Mouse (Mus musculus): ENCODE data around the gene Rdh9. TPM values are rescaled to one million over a fixed set of nuclear protein-coding genes. Genes with fewer than 3 reads are reported as not detected.

Gene Rdh9
- total RNA-seq, 1 experiment: 0.27 TPM

DNA sequence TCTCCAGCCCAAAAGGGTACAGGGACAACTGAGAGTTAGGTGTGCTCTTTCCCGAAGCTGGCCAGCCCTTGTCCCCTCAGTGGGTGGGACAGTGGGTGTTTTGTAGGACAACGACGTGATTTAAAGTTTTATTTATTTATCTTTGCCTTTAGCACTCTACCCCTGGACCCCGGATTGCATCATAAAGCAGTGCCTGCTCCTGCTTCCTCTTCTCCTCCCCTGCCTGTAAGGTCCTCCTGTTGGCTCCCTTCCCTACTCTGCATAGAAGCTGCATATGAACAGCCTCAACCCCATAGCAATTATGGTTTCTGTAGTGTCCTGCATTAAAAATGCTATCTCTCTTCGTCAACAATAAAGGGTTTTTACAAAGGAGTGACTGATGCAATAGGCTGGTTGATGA is 44.8 kb upstream of the Rdh9 start:
- no peak for DNase-seq (ENCODE audit: low read depth, low spot score)
- TF ChIP-seq MAFK (IDR thresholded peaks at IDR 0.05; ENCODE audit: insufficient read depth, low read depth, low read length) (no peak), CHD2 (IDR thresholded peaks at IDR 0.05; ENCODE audit: low read depth, low read length) (no peak), ZC3H11A (IDR thresholded peaks at IDR 0.05; ENCODE audit: borderline replicate concordance, low read depth, low read length) (no peak), ZNF384 (IDR thresholded peaks at IDR 0.05; ENCODE audit: low read depth, low read length) (no peak), HCFC1 (IDR thresholded peaks at IDR 0.05; ENCODE audit: borderline replicate concordance, insufficient read depth, low read length) (no peak)
- Histone ChIP-seq H3K9me3 (ENCODE audit: control insufficient read depth, insufficient read depth, low read depth, low read length) (no peaks in the 10 kb centered on the region), H3K4me3 (ENCODE audit: insufficient read depth in 1 of 2, low read depth in 1 of 2, low read length in 2 of 2, poor library complexity in 1 of 2, severe bottlenecking in 1 of 2) (no peak overlapping the region), H3K27ac (ENCODE audit: insufficient read depth, low read depth, low read length, poor library complexity, severe bottlenecking) (no peak overlapping the region), H3K4me1 (ENCODE audit: control insufficient read depth in 2 of 2, insufficient read depth in 2 of 2, low read length in 2 of 2, poor library complexity in 1 of 2) (peaks cover 7 to 13% of the 10 kb centered on the region in 2 experiments; a peak in 1 of 4 replicates), H3K36me3 (ENCODE audit: control insufficient read depth, insufficient read depth, low read length, poor library complexity, severe bottlenecking) (no peaks in the 10 kb centered on the region), H3K9ac (ENCODE audit: insufficient read depth, low read depth, low read length, poor library complexity, severe bottlenecking) (no peak overlapping the region)
- in situ Hi-C loops (cut with MboI; ENCODE audit: low sequenced_read_pairs in 2 of 2, unreplicated experiment in 2 of 2): no loop called here

DNA sequence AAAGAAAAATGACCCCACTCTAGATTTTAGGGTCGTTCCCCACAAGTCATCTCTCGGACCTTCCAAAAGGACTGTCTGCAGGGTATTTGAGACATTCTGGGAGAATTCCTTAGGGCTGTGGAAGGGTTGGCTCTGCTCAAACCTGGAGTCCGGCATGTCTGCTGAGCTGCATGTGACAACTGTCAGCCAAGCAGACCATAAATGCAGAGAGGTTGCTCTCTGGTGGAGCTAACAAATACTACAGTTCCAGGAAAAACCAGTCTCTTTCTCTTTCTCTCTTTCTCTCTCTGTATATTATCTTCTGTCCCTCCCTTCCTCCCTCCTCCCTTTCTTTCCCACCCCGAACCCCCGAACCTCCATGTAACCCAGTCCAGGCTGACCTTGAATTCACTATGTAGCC is 41.8 kb upstream of the Rdh9 start:
- no peak for DNase-seq (ENCODE audit: low read depth, low spot score)
- Histone ChIP-seq H3K4me1 (ENCODE audit: control insufficient read depth in 2 of 2, insufficient read depth in 2 of 2, low read length in 2 of 2, poor library complexity in 1 of 2) (peaks cover 5 to 11% of the 10 kb centered on the region in 2 experiments; a peak in 1 of 4 replicates), H3K4me3 (ENCODE audit: insufficient read depth in 1 of 2, low read depth in 1 of 2, low read length in 2 of 2, poor library complexity in 1 of 2, severe bottlenecking in 1 of 2) (no peak overlapping the region), H3K27ac (ENCODE audit: insufficient read depth, low read depth, low read length, poor library complexity, severe bottlenecking) (no peak overlapping the region), H3K9me3 (ENCODE audit: control insufficient read depth, insufficient read depth, low read depth, low read length) (no peaks in the 10 kb centered on the region), H3K36me3 (ENCODE audit: control insufficient read depth, insufficient read depth, low read length, poor library complexity, severe bottlenecking) (no peaks in the 10 kb centered on the region), H3K9ac (ENCODE audit: insufficient read depth, low read depth, low read length, poor library complexity, severe bottlenecking) (no peak overlapping the region)
- TF ChIP-seq CHD2 (IDR thresholded peaks at IDR 0.05; ENCODE audit: low read depth, low read length): no peak
- 0 out of 2 replicates have a peak, but pooled peaks have one; percentile 11 for TF ChIP-seq ZC3H11A (IDR thresholded peaks at IDR 0.05; ENCODE audit: borderline replicate concordance, low read depth, low read length)
- no peak; the same call in 1 of the 2 replicates for TF ChIP-seq ZNF384 (IDR thresholded peaks at IDR 0.05; ENCODE audit: low read depth, low read length)
- in situ Hi-C loops (cut with MboI; ENCODE audit: low sequenced_read_pairs in 2 of 2, unreplicated experiment in 2 of 2): no loop called here

DNA sequence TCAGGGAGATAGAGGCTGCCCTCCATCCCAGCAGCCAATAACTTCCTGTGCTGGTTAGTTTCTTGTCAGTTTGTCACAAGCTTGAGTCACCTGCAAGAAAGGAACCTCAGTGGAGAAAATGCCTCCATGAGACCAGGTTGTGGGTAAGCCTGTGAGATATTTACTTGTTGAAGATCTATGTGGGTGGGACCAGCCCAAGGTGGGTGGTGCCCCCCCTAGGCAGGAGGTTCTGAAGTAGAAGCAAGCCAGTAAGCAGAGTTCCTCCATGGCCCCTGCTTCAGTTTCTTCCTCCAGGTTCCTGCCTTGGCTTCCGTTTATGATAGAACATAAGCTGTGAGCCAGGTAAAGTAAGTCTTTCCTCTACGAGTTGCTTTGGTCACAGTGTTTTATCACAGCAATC is 39.9 kb upstream of the Rdh9 start:
- in situ Hi-C loops (cut with MboI; ENCODE audit: low sequenced_read_pairs in 2 of 2, unreplicated experiment in 2 of 2): no loop called here

DNA sequence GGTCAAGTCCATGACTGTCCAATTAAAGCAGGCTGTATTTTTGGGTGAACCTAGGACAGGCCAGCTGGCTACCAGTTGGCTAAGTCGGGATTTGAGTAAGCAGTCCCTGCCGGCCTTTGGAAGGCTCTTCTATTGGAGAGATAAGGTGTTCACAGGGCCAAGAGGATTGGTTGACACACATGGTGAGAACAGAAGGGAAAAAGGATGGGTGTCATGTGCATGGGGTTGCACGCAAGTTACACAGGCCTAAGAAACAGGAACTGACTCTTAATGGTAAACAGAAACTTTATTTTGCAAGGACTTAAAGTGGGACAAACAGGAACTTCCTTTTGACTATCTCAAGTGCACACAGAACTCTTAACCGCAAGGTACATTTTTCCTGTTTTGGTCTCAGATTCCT is 39.3 kb upstream of the Rdh9 start:
- Histone ChIP-seq H3K4me1 (ENCODE audit: control insufficient read depth in 2 of 2, insufficient read depth in 2 of 2, low read length in 2 of 2, poor library complexity in 1 of 2) (peaks cover 2 to 13% of the 10 kb centered on the region in 2 experiments; a peak in 2 of 4 replicates), H3K9ac (ENCODE audit: insufficient read depth, low read depth, low read length, poor library complexity, severe bottlenecking) (no peak overlapping the region), H3K27ac (ENCODE audit: insufficient read depth, low read depth, low read length, poor library complexity, severe bottlenecking) (no peak overlapping the region), H3K4me3 (ENCODE audit: insufficient read depth in 1 of 2, low read depth in 1 of 2, low read length in 2 of 2, poor library complexity in 1 of 2, severe bottlenecking in 1 of 2) (no peak overlapping the region), H3K9me3 (ENCODE audit: control insufficient read depth, insufficient read depth, low read depth, low read length) (no peaks in the 10 kb centered on the region), H3K36me3 (ENCODE audit: control insufficient read depth, insufficient read depth, low read length, poor library complexity, severe bottlenecking) (peaks cover 2% of the 10 kb centered on the region)
- in situ Hi-C loops (cut with MboI; ENCODE audit: low sequenced_read_pairs in 2 of 2, unreplicated experiment in 2 of 2): no loop called here
- no peak for TF ChIP-seq MAFK (IDR thresholded peaks at IDR 0.05; ENCODE audit: insufficient read depth, low read depth, low read length)
- no peak for TF ChIP-seq CHD2 (IDR thresholded peaks at IDR 0.05; ENCODE audit: low read depth, low read length)
- no peak for TF ChIP-seq ZNF384 (IDR thresholded peaks at IDR 0.05; ENCODE audit: low read depth, low read length)
- DNase-seq (ENCODE audit: low read depth, low spot score): no peak

More for the DNA sequence above, 39.9 kb upstream of the Rdh9 start:
- Histone ChIP-seq H3K9me3 (ENCODE audit: control insufficient read depth, insufficient read depth, low read depth, low read length) (no peaks in the 10 kb centered on the region), H3K36me3 (ENCODE audit: control insufficient read depth, insufficient read depth, low read length, poor library complexity, severe bottlenecking) (no peaks in the 10 kb centered on the region; the same call in 1 of the 2 replicates), H3K27ac (ENCODE audit: insufficient read depth, low read depth, low read length, poor library complexity, severe bottlenecking) (no peak overlapping the region), H3K9ac (ENCODE audit: insufficient read depth, low read depth, low read length, poor library complexity, severe bottlenecking) (no peak overlapping the region), H3K4me3 (ENCODE audit: insufficient read depth in 1 of 2, low read depth in 1 of 2, low read length in 2 of 2, poor library complexity in 1 of 2, severe bottlenecking in 1 of 2) (no peak overlapping the region), H3K4me1 (ENCODE audit: control insufficient read depth in 2 of 2, insufficient read depth in 2 of 2, low read length in 2 of 2, poor library complexity in 1 of 2) (peaks cover 2 to 11% of the 10 kb centered on the region in 2 experiments; a peak in 2 of 4 replicates)
- DNase-seq (ENCODE audit: low read depth, low spot score): no peak
- TF ChIP-seq ZNF384 (IDR thresholded peaks at IDR 0.05; ENCODE audit: low read depth, low read length): no peak
- TF ChIP-seq CHD2 (IDR thresholded peaks at IDR 0.05; ENCODE audit: low read depth, low read length): no peak
- no peak for TF ChIP-seq ZC3H11A (IDR thresholded peaks at IDR 0.05; ENCODE audit: borderline replicate concordance, low read depth, low read length)
- no peak for TF ChIP-seq MAFK (IDR thresholded peaks at IDR 0.05; ENCODE audit: insufficient read depth, low read depth, low read length)
- TF ChIP-seq HCFC1 (IDR thresholded peaks at IDR 0.05; ENCODE audit: borderline replicate concordance, insufficient read depth, low read length): no peak

DNA sequence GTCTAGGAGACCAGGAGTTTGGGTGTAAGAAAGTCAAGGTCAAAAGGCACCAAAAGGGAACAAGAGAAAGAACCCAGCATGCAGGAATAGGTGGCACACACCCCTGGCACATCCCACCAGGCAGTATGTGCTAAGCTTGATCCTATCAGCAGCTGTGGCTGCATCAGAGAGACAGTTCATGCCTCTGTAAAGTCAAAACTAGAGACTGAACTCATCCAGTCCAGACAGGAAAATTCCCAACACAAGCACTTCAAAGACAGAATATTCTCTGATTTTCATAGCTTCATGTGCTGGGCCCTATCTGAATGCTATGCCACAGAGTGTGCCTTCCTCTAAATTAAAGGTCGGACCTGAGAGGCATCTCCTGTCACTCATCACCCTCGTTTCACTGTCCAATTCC is 38.6 kb upstream of the Rdh9 start:
- in situ Hi-C loops (cut with MboI; ENCODE audit: low sequenced_read_pairs in 2 of 2, unreplicated experiment in 2 of 2): no loop called here

More for the DNA sequence above, 38.6 kb upstream of the Rdh9 start:
- Histone ChIP-seq H3K27ac (ENCODE audit: insufficient read depth, low read depth, low read length, poor library complexity, severe bottlenecking) (no peak overlapping the region), H3K9me3 (ENCODE audit: control insufficient read depth, insufficient read depth, low read depth, low read length) (no peaks in the 10 kb centered on the region), H3K9ac (ENCODE audit: insufficient read depth, low read depth, low read length, poor library complexity, severe bottlenecking) (no peak overlapping the region), H3K4me3 (ENCODE audit: insufficient read depth in 1 of 2, low read depth in 1 of 2, low read length in 2 of 2, poor library complexity in 1 of 2, severe bottlenecking in 1 of 2) (no peak overlapping the region), H3K4me1 (ENCODE audit: control insufficient read depth in 2 of 2, insufficient read depth in 2 of 2, low read length in 2 of 2, poor library complexity in 1 of 2) (peaks cover 2 to 13% of the 10 kb centered on the region in 2 experiments; a peak in 2 of 4 replicates), H3K36me3 (ENCODE audit: control insufficient read depth, insufficient read depth, low read length, poor library complexity, severe bottlenecking) (peaks cover 9% of the 10 kb centered on the region)
- TF ChIP-seq CHD2 (IDR thresholded peaks at IDR 0.05; ENCODE audit: low read depth, low read length) (no peak), MAFK (IDR thresholded peaks at IDR 0.05; ENCODE audit: insufficient read depth, low read depth, low read length) (no peak), ZNF384 (IDR thresholded peaks at IDR 0.05; ENCODE audit: low read depth, low read length) (no peak), ZC3H11A (IDR thresholded peaks at IDR 0.05; ENCODE audit: borderline replicate concordance, low read depth, low read length) (no peak), HCFC1 (IDR thresholded peaks at IDR 0.05; ENCODE audit: borderline replicate concordance, insufficient read depth, low read length) (no peak)
- no peak for DNase-seq (ENCODE audit: low read depth, low spot score)

All from ES-E14 (cell line).